Mouse (Mus musculus): ENCODE measurements around the gene Zfp683. TPM values are rescaled to one million over a fixed set of nuclear protein-coding genes. Genes with fewer than 3 reads are reported as not detected.

Zfp683 gene
- not detected in 2 replicates for polyA plus RNA-seq (2015; fragmentation: Nextera tagmentation; extraction: Ambion mirVana)

GRCm38 (mm10) chr4:134053538-134053937 is at the start of gene Zfp683:
Gene Zfp683, plus strand, starts transcription at chr4:134053838.

GRCm38 (mm10) chr4:134018779-134019145 is 34.9 kb upstream of the Zfp683 start, which contains the start of gene Lin28a:
Gene Lin28a, minus strand, starts transcription at chr4:134018841.

GRCm38 (mm10) chr4:134060135-134060865 is 6.7 kb downstream of the Zfp683 start, which contains the start of gene Crybg2:
Gene Crybg2, plus strand, starts transcription at chr4:134060815.

GRCm38 (mm10) chr4:134094923-134095547 is 41.4 kb downstream of the Zfp683 start, which contains the start of gene Cd52:
Gene Cd52, minus strand, starts transcription at chr4:134095082.

GRCm38 (mm10) chr4:134101979-134102741 is 48.5 kb downstream of the Zfp683 start, which contains the start of gene Ubxn11:
Gene Ubxn11, plus strand, starts transcription at chr4:134102570.

Other genes starting within 250 kb of the Zfp683 start
- 5.4 and 6.8 TPM in 2 replicates for gene Rps6ka1, start 166.0 kb upstream of the Zfp683 start, polyA plus RNA-seq (2015; fragmentation: Nextera tagmentation; extraction: Ambion mirVana)
- 815 and 979 TPM in 2 replicates for gene Hmgn2, start 85.2 kb upstream of the Zfp683 start, polyA plus RNA-seq (2015; fragmentation: Nextera tagmentation; extraction: Ambion mirVana)
- gene Dhdds, start 52.9 kb upstream of the Zfp683 start, polyA plus RNA-seq (2015; fragmentation: Nextera tagmentation; extraction: Ambion mirVana) = 19.4 and 25.8 TPM in 2 replicates
- gene Lin28a, start 35.0 kb upstream of the Zfp683 start, polyA plus RNA-seq (2015; fragmentation: Nextera tagmentation; extraction: Ambion mirVana) = 0.49 and 0.50 TPM in 2 replicates
- gene Crybg2, start 7.0 kb downstream of the Zfp683 start, polyA plus RNA-seq (2015; fragmentation: Nextera tagmentation; extraction: Ambion mirVana) = 0.65 TPM in 1 of 2 replicates, not detected in the other
- 8.2 and 9.0 TPM in 2 replicates for gene Cd52, start 41.2 kb downstream of the Zfp683 start, polyA plus RNA-seq (2015; fragmentation: Nextera tagmentation; extraction: Ambion mirVana)
- 1.6 and 2.8 TPM in 2 replicates for gene Ubxn11, start 48.7 kb downstream of the Zfp683 start, polyA plus RNA-seq (2015; fragmentation: Nextera tagmentation; extraction: Ambion mirVana)
- 149 and 187 TPM in 2 replicates for gene Sh3bgrl3, start 75.0 kb downstream of the Zfp683 start, polyA plus RNA-seq (2015; fragmentation: Nextera tagmentation; extraction: Ambion mirVana)
- gene Cep85, start 133.3 kb downstream of the Zfp683 start, polyA plus RNA-seq (2015; fragmentation: Nextera tagmentation; extraction: Ambion mirVana) = 45.7 and 53.9 TPM in 2 replicates
- gene Gm7534, start 149.2 kb downstream of the Zfp683 start, polyA plus RNA-seq (2015; fragmentation: Nextera tagmentation; extraction: Ambion mirVana) = not detected in 2 replicates
- not detected in 2 replicates for gene Catsper4, start 173.5 kb downstream of the Zfp683 start, polyA plus RNA-seq (2015; fragmentation: Nextera tagmentation; extraction: Ambion mirVana)
- 2.6 and 5.2 TPM in 2 replicates for gene Cnksr1, start 184.6 kb downstream of the Zfp683 start, polyA plus RNA-seq (2015; fragmentation: Nextera tagmentation; extraction: Ambion mirVana)
- gene E130218I03Rik, start 189.8 kb downstream of the Zfp683 start, polyA plus RNA-seq (2015; fragmentation: Nextera tagmentation; extraction: Ambion mirVana) = 0.44 TPM in 1 of 2 replicates, not detected in the other
- gene Zfp593, start 191.8 kb downstream of the Zfp683 start, polyA plus RNA-seq (2015; fragmentation: Nextera tagmentation; extraction: Ambion mirVana) = 5.9 and 6.9 TPM in 2 replicates
- not detected in 2 replicates for gene Gm30191, start 193.1 kb downstream of the Zfp683 start, polyA plus RNA-seq (2015; fragmentation: Nextera tagmentation; extraction: Ambion mirVana)
- gene Grrp1, start 200.3 kb downstream of the Zfp683 start, polyA plus RNA-seq (2015; fragmentation: Nextera tagmentation; extraction: Ambion mirVana) = 5.0 and 5.7 TPM in 2 replicates
- 5.7 and 5.8 TPM in 2 replicates for gene Pdik1l, start 234.1 kb downstream of the Zfp683 start, polyA plus RNA-seq (2015; fragmentation: Nextera tagmentation; extraction: Ambion mirVana)